Mouse (Mus musculus) CH12.LX (cell line): ENCODE results near the gene Olfr2. TPM values are rescaled to one million over a fixed set of nuclear protein-coding genes. Genes with fewer than 3 reads are reported as not detected.
"Not testable (repeated sequence)": the region's sequence is repeated elsewhere in the genome, so short reads cannot be mapped to it uniquely, and the experiment has no call there.

ENCODE experiments used
- DNase-seq: peaks from one replicate; pipeline ENCODE4 v3.0.0-alpha.2; 2013; ENCODE audit errors: extremely low read depth
- H3K27ac ChIP-seq: 2 replicates; pipeline ENCODE4 v1.5.1; 2012; ENCODE audit warnings: low read depth, mild to moderate bottlenecking, control low read depth, moderate library complexity; ENCODE audit not compliant: insufficient read depth
- H3K27me3 ChIP-seq: replicated peaks from 2 replicates; pipeline ENCODE3; 2012; ENCODE audit warnings: inconsistent platforms
- H3K36me3 ChIP-seq, 2 experiments: replicated peaks in 1 of 2; 2 replicates each; pipeline versions ENCODE3 to v1.6.1; 2012; ENCODE audit warnings: inconsistent platforms in 1 of 2, low read length in 1 of 2, mild to moderate bottlenecking in 1 of 2, mixed read lengths in 1 of 2, moderate library complexity in 1 of 2; ENCODE audit not compliant: control insufficient read depth in 1 of 2, insufficient read depth in 1 of 2
- H3K4me1 ChIP-seq, 2 experiments: 2 replicates each; pipeline ENCODE4 v1.6.1; 2012; ENCODE audit warnings: inconsistent platforms in 1 of 2, moderate library complexity in 1 of 2; ENCODE audit not compliant: insufficient read depth in 2 of 2, control insufficient read depth in 1 of 2
- H3K4me2 ChIP-seq: 2 replicates; pipeline ENCODE4 v1.6.1; 2012; ENCODE audit warnings: low read depth, mild to moderate bottlenecking, control low read depth; ENCODE audit not compliant: poor library complexity, insufficient read depth, severe bottlenecking
- H3K4me3 ChIP-seq, 3 experiments: fragments of 150-350 bp in 1 of 3; sonication (generic) in 1 of 3; replicated peaks in 1 of 3; 2 replicates each; pipeline versions ENCODE3 to v1.5.1; 2011 to 2012; ENCODE audit warnings: low read depth in 2 of 3, low read length in 2 of 3, mild to moderate bottlenecking in 2 of 3, moderate library complexity in 2 of 3, control low read depth in 1 of 3, improper control_type of control experiment in 1 of 3, inconsistent platforms in 1 of 3, mixed read lengths in 1 of 3; ENCODE audit not compliant: poor library complexity in 1 of 3
- H3K79me2 ChIP-seq: replicated peaks from 2 replicates; pipeline ENCODE4 v1.6.1; 2012; ENCODE audit warnings: mild to moderate bottlenecking, moderate library complexity; ENCODE audit not compliant: control insufficient read depth, poor library complexity, insufficient read depth, severe bottlenecking; ENCODE audit errors: extremely low read depth
- H3K9ac ChIP-seq: 2 replicates; pipeline ENCODE4 v1.6.1; 2012; ENCODE audit warnings: low read depth, mild to moderate bottlenecking, control low read depth, moderate library complexity; ENCODE audit not compliant: insufficient read depth
- H3K9me3 ChIP-seq: replicated peaks from 2 replicates; pipeline ENCODE3; 2012; ENCODE audit warnings: low read length, inconsistent platforms, mixed read lengths
- CHD2 ChIP-seq: IDR thresholded peaks from 2 replicates; pipeline ENCODE4 v1.6.1; 2011; ENCODE audit warnings: low read length, improper control_type of control experiment
- CTCF ChIP-seq, 2 experiments: IDR thresholded peaks in 1 of 2; conservative IDR thresholded peaks in 1 of 2; 2 replicates each; pipeline ENCODE4 v1.5.1; 2011 to 2012; ENCODE audit warnings: low read depth in 2 of 2, low read length in 2 of 2, improper control_type of control experiment in 1 of 2, inconsistent platforms in 1 of 2, mild to moderate bottlenecking in 1 of 2, moderate library complexity in 1 of 2
- E2F4 ChIP-seq: IDR thresholded peaks from 2 replicates; pipeline ENCODE4 v1.6.1; 2011; ENCODE audit warnings: low read depth, low read length, improper control_type of control experiment; ENCODE audit not compliant: insufficient replicate concordance
- ETS1 ChIP-seq: conservative IDR thresholded peaks from 2 replicates; pipeline ENCODE4 v1.6.1; 2012; ENCODE audit warnings: low read depth, mild to moderate bottlenecking, inconsistent platforms, low read length, improper control_type of control experiment, moderate library complexity
- GABPA ChIP-seq: IDR thresholded peaks from 2 replicates; pipeline ENCODE4 v1.6.1; 2012; ENCODE audit warnings: low read depth, low read length, improper control_type of control experiment, inconsistent platforms; ENCODE audit not compliant: insufficient replicate concordance
- JUND ChIP-seq: conservative IDR thresholded peaks from 2 replicates; pipeline ENCODE4 v1.6.1; 2011; ENCODE audit warnings: low read depth, low read length, improper control_type of control experiment
- KAT2A ChIP-seq: IDR thresholded peaks from 2 replicates; pipeline ENCODE4 v1.6.1; 2012; ENCODE audit warnings: low read length, improper control_type of control experiment, inconsistent platforms; ENCODE audit not compliant: insufficient replicate concordance
- MAFK ChIP-seq: IDR thresholded peaks from 2 replicates; pipeline ENCODE4 v1.6.1; 2011; ENCODE audit warnings: low read length, improper control_type of control experiment; ENCODE audit not compliant: insufficient replicate concordance
- MAX ChIP-seq: IDR thresholded peaks from 2 replicates; pipeline ENCODE4 v1.6.1; 2011; ENCODE audit warnings: low read length, improper control_type of control experiment
- MAZ ChIP-seq: IDR thresholded peaks from 2 replicates; pipeline ENCODE4 v1.6.1; 2012; ENCODE audit warnings: low read depth, mild to moderate bottlenecking, inconsistent platforms, low read length, improper control_type of control experiment, moderate library complexity
- MXI1 ChIP-seq: IDR thresholded peaks from 2 replicates; pipeline ENCODE4 v1.6.1; 2011; ENCODE audit warnings: mild to moderate bottlenecking, low read depth, low read length, improper control_type of control experiment
- MYC ChIP-seq: IDR thresholded peaks from 2 replicates; pipeline ENCODE4 v1.6.1; 2011; ENCODE audit warnings: low read depth, mild to moderate bottlenecking, improper control_type of control experiment, low read length
- NELFE ChIP-seq: IDR thresholded peaks from 2 replicates; pipeline ENCODE4 v1.6.1; 2011; ENCODE audit warnings: low read depth, low read length, improper control_type of control experiment
- NRF1 ChIP-seq: IDR thresholded peaks from 2 replicates; pipeline ENCODE4 v1.6.1; 2014; ENCODE audit warnings: low read depth, mild to moderate bottlenecking, inconsistent platforms, low read length, improper control_type of control experiment, moderate library complexity
- PAX5 ChIP-seq: IDR thresholded peaks from 2 replicates; pipeline ENCODE4 v1.6.1; 2012; ENCODE audit warnings: low read length, inconsistent platforms, mixed read lengths
- RAD21 ChIP-seq: IDR thresholded peaks from 2 replicates; pipeline ENCODE4 v1.6.1; 2011; ENCODE audit warnings: low read depth, mild to moderate bottlenecking, low read length, improper control_type of control experiment, moderate library complexity
- RCOR1 ChIP-seq: conservative IDR thresholded peaks from 2 replicates; pipeline ENCODE4 v1.6.1; 2012; ENCODE audit warnings: low read depth, mild to moderate bottlenecking, inconsistent platforms, low read length, improper control_type of control experiment
- SMC3 ChIP-seq: IDR thresholded peaks from 2 replicates; pipeline ENCODE4 v1.6.1; 2011; ENCODE audit warnings: low read depth, low read length, improper control_type of control experiment
- UBTF ChIP-seq: IDR thresholded peaks from 2 replicates; pipeline ENCODE4 v1.6.1; 2012; ENCODE audit warnings: low read depth, mild to moderate bottlenecking, inconsistent platforms, low read length, improper control_type of control experiment, moderate library complexity
- USF1 ChIP-seq: IDR thresholded peaks from 2 replicates; pipeline ENCODE4 v1.6.1; 2014; ENCODE audit warnings: low read depth, mild to moderate bottlenecking, inconsistent platforms, low read length, improper control_type of control experiment
- ZKSCAN1 ChIP-seq: IDR thresholded peaks from 2 replicates; pipeline ENCODE4 v1.6.1; 2012; ENCODE audit warnings: low read depth, inconsistent platforms, low read length, improper control_type of control experiment, borderline replicate concordance
- dilution Hi-C: fragments of 300-500 bp; cut with MboI; formaldehyde crosslinking; loops from 2 replicates; pipeline ENCODE4 v1.14.3; 2020; ENCODE audit warnings: low sequenced_read_pairs; ENCODE audit not compliant: extremely low pct_unique_long_range_greater_than_20kb, extremely low pct_ligation_motif_present
- in situ Hi-C: fragments of 300-500 bp; cut with MboI; formaldehyde crosslinking; loops from 3 replicates; pipeline ENCODE4 v1.14.3; 2019; ENCODE audit warnings: low sequenced_read_pairs, low pct_ligation_motif_present, low pct_unique_long_range_greater_than_20kb, mixed read lengths
- polyA plus RNA-seq: library from polyadenylated mRNA; unstranded; fragments of >175 nt; gene quantifications from 2 replicates; pipeline ENCODE4 v1.2.1, GENCODE M21; 2012; ENCODE audit warnings: low read depth; ENCODE audit not compliant: insufficient read length
- total RNA-seq, 2 experiments: library from RNA; depleted of rRNA; stranded (reverse); fragments of 300-350 nt in 1 of 2; fragments of >200 nt in 1 of 2; gene quantifications; 2 replicates each; pipeline ENCODE4 v1.2.3; 2012 to 2014

Olfr2 gene
- total and polyA plus RNA-seq, 3 experiments: not detected

DNA sequence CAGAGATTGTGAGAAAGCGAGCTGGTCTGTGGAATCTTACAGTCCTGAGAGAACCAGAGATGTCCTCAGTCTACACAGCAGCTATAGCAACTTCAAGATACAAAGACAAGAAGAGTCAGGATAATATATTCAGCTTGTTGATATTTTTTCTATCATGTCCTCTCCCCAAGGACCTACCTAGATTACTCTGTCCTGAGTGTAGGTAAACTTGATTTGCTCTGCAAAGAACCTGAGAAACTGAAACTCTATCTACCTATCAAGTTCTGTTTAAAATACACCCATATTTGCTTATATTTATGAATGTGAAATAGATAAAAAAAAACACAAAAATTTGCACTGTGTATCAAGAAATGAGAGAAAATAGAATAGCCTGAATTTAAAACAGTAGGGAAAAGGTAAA lies 30.5 kb downstream of the Olfr2 start, which contains the start of gene Olfr711:
Olfr711 (minus strand) TSS at position 101 of the 400 bp plus-strand sequence.
- H3K9ac ChIP-seq: no peak within 1 kb of the TSS
- H3K27me3 ChIP-seq: no peaks in the 10 kb centered on the region
- H3K79me2 ChIP-seq: no peaks in the 10 kb centered on the region
- H3K4me2 ChIP-seq: no peak within 1 kb of the TSS
- H3K4me3 ChIP-seq: no peak within 1 kb of the TSS
- dilution Hi-C loops: no loop called here
- no peaks in the 10 kb centered on the region for H3K4me1 ChIP-seq
- H3K27ac ChIP-seq: no peak within 1 kb of the TSS
- TF ChIP-seq RAD21: no peak
- TF ChIP-seq RCOR1: no peak
- no peak for TF ChIP-seq CTCF (conservative IDR thresholded peaks at IDR 0.05 in 1 of 2, IDR thresholded peaks at IDR 0.05 in 1 of 2; ENCODE audit: low read depth in 2 of 2, low read length in 2 of 2)
- no peak for TF ChIP-seq NELFE
- no peak for TF ChIP-seq KAT2A
- no peak for TF ChIP-seq MYC
- TF ChIP-seq, all 38 proteins: peak for 0
- H3K9me3 ChIP-seq: no peaks in the 10 kb centered on the region
- no peak for DNase-seq
- no peaks in the 10 kb centered on the region for H3K36me3 ChIP-seq
- in situ Hi-C loops: no loop called here

DNA sequence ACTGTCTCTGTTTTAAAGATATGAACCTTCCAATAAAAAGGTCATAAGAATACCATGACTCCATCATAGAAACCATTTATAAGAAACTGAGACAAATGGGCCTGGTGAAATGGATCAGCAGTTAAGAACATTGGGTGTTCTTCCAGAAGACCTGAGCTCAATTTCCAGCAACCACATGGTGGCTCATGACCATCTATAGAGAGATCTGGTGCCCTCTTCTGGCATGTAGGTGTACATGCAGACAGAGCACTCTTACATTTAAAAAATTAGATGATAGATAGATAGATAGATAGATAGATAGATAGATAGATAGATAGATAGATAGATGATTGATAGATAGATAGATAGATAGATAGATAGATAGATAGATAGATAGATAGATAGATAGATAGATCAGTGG lies 38.4 kb downstream of the Olfr2 start:
- in situ Hi-C loops: not testable (repeated sequence)

GRCm38 (mm10) chr7:106963837-106964236 lies 42.0 kb downstream of the Olfr2 start, which contains the start of gene Olfr6:
TSS of gene Olfr6 (minus strand) at chr7:106963937.
- no peak for TF ChIP-seq GABPA
- no peak for TF ChIP-seq CHD2
- no peak for TF ChIP-seq ETS1
- no peak for TF ChIP-seq MAX
- TF ChIP-seq SMC3: no peak
- no peak for TF ChIP-seq MXI1
- TF ChIP-seq PAX5: no peak
- TF ChIP-seq E2F4: no peak
- no peak for TF ChIP-seq USF1
- TF ChIP-seq MAZ: no peak
- TF ChIP-seq MAFK: no peak
- TF ChIP-seq NRF1: no peak
- TF ChIP-seq UBTF: no peak
- no peak for TF ChIP-seq JUND
- TF ChIP-seq ZKSCAN1: no peak
- TF ChIP-seq NELFE: no peak
- no peak for TF ChIP-seq RAD21
- no peak for TF ChIP-seq CTCF (conservative IDR thresholded peaks at IDR 0.05 in 1 of 2, IDR thresholded peaks at IDR 0.05 in 1 of 2; ENCODE audit: low read depth in 2 of 2, low read length in 2 of 2)
- Histone ChIP-seq H3K36me3 (no peaks in the 10 kb centered on the region), H3K79me2 (no peaks in the 10 kb centered on the region), H3K27ac (no peak within 1 kb of the TSS), H3K4me3 (no peak within 1 kb of the TSS), H3K9ac (no peak within 1 kb of the TSS), H3K27me3 (no peaks in the 10 kb centered on the region), H3K4me1 (no peaks in the 10 kb centered on the region), H3K9me3 (no peaks in the 10 kb centered on the region), H3K4me2 (no peak within 1 kb of the TSS)
- dilution Hi-C loops: no loop called here
- in situ Hi-C loops: no loop called here
- no peak for DNase-seq

More for the DNA sequence above, 38.4 kb downstream of the Olfr2 start:
- H3K36me3 ChIP-seq, H3K4me2 ChIP-seq, H3K4me3 ChIP-seq, H3K27ac ChIP-seq, H3K27me3 ChIP-seq, H3K79me2 ChIP-seq, H3K4me1 ChIP-seq, H3K9ac ChIP-seq, dilution Hi-C loops, H3K9me3 ChIP-seq: not testable (repeated sequence)
- peak; percentile 55 for TF ChIP-seq SMC3
- TF ChIP-seq CTCF (conservative IDR thresholded peaks at IDR 0.05 in 1 of 2, IDR thresholded peaks at IDR 0.05 in 1 of 2; ENCODE audit: low read depth in 2 of 2, low read length in 2 of 2): peak in 1 of 2 experiments; percentile 74; a peak in 2 of 4 replicates
- peak; percentile 75 for TF ChIP-seq MYC
- peak; percentile 44 for TF ChIP-seq RAD21
- DNase-seq: peak; percentile 43
